Mouse (Mus musculus) liver, embryonic 15.5 days (tissue): ENCODE measurements at regions not wholly inside any gene's neighbourhood (a gene's known extent, or its start where the extent isn't known, plus 50 kb on each side); places are given as distances from the start of the nearest gene placed in this dataset.

Experiments used
- ATAC-seq: fragments of 200-750 bp; cut with Nextera tagmentation; 2 replicates; pipeline ENCODE4 v1.8.0; 2017; ENCODE audit warnings: moderate number of reproducible peaks, mild to moderate bottlenecking, moderate library complexity; ENCODE audit not compliant: insufficient read depth
- H3K27ac ChIP-seq: fragments of 300-500 bp; sonication (generic); replicated peaks from 2 replicates; pipeline ENCODE4 v1.5.1; 2015; ENCODE audit warnings: mild to moderate bottlenecking, inconsistent platforms
- H3K27me3 ChIP-seq: fragments of 300-500 bp; sonication (generic); 2 replicates; pipeline ENCODE4 v1.6.1; 2015; ENCODE audit warnings: mild to moderate bottlenecking, inconsistent platforms
- H3K36me3 ChIP-seq: fragments of 300-500 bp; sonication (generic); replicated peaks from 2 replicates; pipeline ENCODE4 v1.6.1; 2015; ENCODE audit warnings: moderate library complexity, mild to moderate bottlenecking, inconsistent platforms
- H3K4me1 ChIP-seq: fragments of 300-500 bp; sonication (generic); replicated peaks from 2 replicates; pipeline ENCODE4 v1.6.1; 2015; ENCODE audit warnings: inconsistent platforms
- H3K4me2 ChIP-seq: fragments of 300-500 bp; sonication (generic); 2 replicates; pipeline ENCODE4 v1.6.1; 2015; ENCODE audit warnings: moderate library complexity, mild to moderate bottlenecking, inconsistent platforms
- H3K4me3 ChIP-seq: fragments of 300-500 bp; sonication (generic); replicated peaks from 2 replicates; pipeline ENCODE4 v1.5.1; 2015; ENCODE audit warnings: mild to moderate bottlenecking, inconsistent platforms
- H3K9ac ChIP-seq: fragments of 300-500 bp; sonication (generic); 2 replicates; pipeline ENCODE4 v1.6.1; 2015; ENCODE audit warnings: moderate library complexity, mild to moderate bottlenecking, inconsistent platforms
- H3K9me3 ChIP-seq: fragments of 300-500 bp; sonication (generic); replicated peaks from 2 replicates; pipeline ENCODE4 v1.6.1; 2016; ENCODE audit warnings: inconsistent platforms
- WGBS: fragments of 180-500 bp; shearing (Covaris S2); methylation state at CpG from one replicate; pipeline ENCODE4 v1.1.7; 2015; ENCODE audit warnings: mixed read lengths; ENCODE audit not compliant: insufficient replicate concordance; 5-methylcytosine and 5-hydroxymethylcytosine counted together

GRCm38 (mm10) chr6:100140581-100141114 lies 146.6 kb downstream of the Rybp start:
- no peak overlapping the region for H3K4me2 ChIP-seq
- H3K4me3 ChIP-seq, result no peak overlapping the region
- WGBS, result 43% methylated on average over 6 of the region's 6 CpGs
- no peaks in the 10 kb centered on the region for H3K9me3 ChIP-seq
- no peaks in the 10 kb centered on the region for H3K36me3 ChIP-seq
- H3K9ac ChIP-seq, result no peak overlapping the region
- peaks cover 29% of the 10 kb centered on the region for H3K4me1 ChIP-seq
- no peak overlapping the region for H3K27ac ChIP-seq
- ATAC-seq, result no peak
- peaks cover 6% of the 10 kb centered on the region; the same call in 1 of the 2 replicates for H3K27me3 ChIP-seq

GRCm38 (mm10) chr6:100139809-100140208 lies 147.5 kb downstream of the Rybp start:
- no peak for ATAC-seq
- H3K9me3 ChIP-seq, result no peaks in the 10 kb centered on the region
- WGBS, result 50% methylated on average over 6 of the region's 6 CpGs
- H3K4me2 ChIP-seq, result no peak overlapping the region
- H3K4me3 ChIP-seq, result no peak overlapping the region
- H3K27ac ChIP-seq, result no peak overlapping the region
- no peak overlapping the region for H3K9ac ChIP-seq
- H3K36me3 ChIP-seq, result no peaks in the 10 kb centered on the region
- H3K4me1 ChIP-seq, result peaks cover 24% of the 10 kb centered on the region
- H3K27me3 ChIP-seq, result peaks cover 6% of the 10 kb centered on the region; the same call in 1 of the 2 replicates

GRCm38 (mm10) chr6:100138659-100139058 lies 148.6 kb downstream of the Rybp start:
- H3K9ac ChIP-seq, result no peak overlapping the region
- no peak overlapping the region for H3K27ac ChIP-seq
- 49% methylated on average over 2 of the region's 2 CpGs for WGBS
- ATAC-seq, result no peak
- H3K4me3 ChIP-seq, result no peak overlapping the region
- no peak overlapping the region for H3K4me2 ChIP-seq
- no peaks in the 10 kb centered on the region for H3K36me3 ChIP-seq
- peaks cover 12% of the 10 kb centered on the region for H3K4me1 ChIP-seq
- no peaks in the 10 kb centered on the region for H3K9me3 ChIP-seq
- H3K27me3 ChIP-seq, result peaks cover 6% of the 10 kb centered on the region; the same call in 1 of the 2 replicates

- 19% methylated on average over 2 of the region's 2 CpGs for WGBS
- no peak overlapping the region for H3K4me3 ChIP-seq
- H3K4me1 ChIP-seq, result no peaks in the 10 kb centered on the region
- H3K27ac ChIP-seq, result no peak overlapping the region
- H3K9ac ChIP-seq, result no peak overlapping the region
- H3K4me2 ChIP-seq, result no peak overlapping the region
- no peak for ATAC-seq
- no peaks in the 10 kb centered on the region for H3K9me3 ChIP-seq
- no peaks in the 10 kb centered on the region for H3K36me3 ChIP-seq
- peaks cover 12% of the 10 kb centered on the region; the same call in 1 of the 2 replicates for H3K27me3 ChIP-seq
Measured at GRCm38 (mm10) chr6:100135177-100135576, 152.1 kb downstream of the Rybp start.

- 72% methylated on average over 9 of the region's 9 CpGs for WGBS
- H3K4me3 ChIP-seq, result no peak overlapping the region
- H3K27me3 ChIP-seq, result peaks cover 12% of the 10 kb centered on the region; the same call in 1 of the 2 replicates
Measured at GRCm38 (mm10) chr6:100133970-100134369, 153.3 kb downstream of the Rybp start.

GRCm38 (mm10) chr6:100132916-100133600 lies 154.2 kb downstream of the Rybp start:
- no peak for ATAC-seq
- 32% methylated on average over 4 of the region's 4 CpGs for WGBS
- no peak overlapping the region for H3K4me3 ChIP-seq

More at GRCm38 (mm10) chr6:100133970-100134369, 153.3 kb downstream of the Rybp start:
- Histone ChIP-seq H3K9me3 (no peaks in the 10 kb centered on the region), H3K36me3 (no peaks in the 10 kb centered on the region), H3K4me2 (no peak overlapping the region), H3K4me1 (no peaks in the 10 kb centered on the region), H3K9ac (no peak overlapping the region), H3K27ac (no peak overlapping the region)
- no peak for ATAC-seq

GRCm38 (mm10) chr6:100127221-100128143 lies 159.8 kb downstream of the Rybp start:
- H3K4me3 ChIP-seq, result no peak overlapping the region
- 55% methylated on average over 15 of the region's 15 CpGs for WGBS
- peaks cover 5% of the 10 kb centered on the region; the same call in 1 of the 2 replicates for H3K27me3 ChIP-seq
- H3K9ac ChIP-seq, result no peak overlapping the region
- H3K27ac ChIP-seq, result no peak overlapping the region
- ATAC-seq, result no peak
- no peaks in the 10 kb centered on the region for H3K4me1 ChIP-seq
- H3K9me3 ChIP-seq, result no peaks in the 10 kb centered on the region
- no peak overlapping the region for H3K4me2 ChIP-seq
- H3K36me3 ChIP-seq, result no peaks in the 10 kb centered on the region

More at GRCm38 (mm10) chr6:100132916-100133600, 154.2 kb downstream of the Rybp start:
- no peak overlapping the region for H3K9ac ChIP-seq
- H3K4me1 ChIP-seq, result no peaks in the 10 kb centered on the region
- no peak overlapping the region for H3K27ac ChIP-seq
- H3K4me2 ChIP-seq, result no peak overlapping the region
- no peaks in the 10 kb centered on the region for H3K9me3 ChIP-seq
- H3K27me3 ChIP-seq, result peaks cover 12% of the 10 kb centered on the region; the same call in 1 of the 2 replicates
- H3K36me3 ChIP-seq, result no peaks in the 10 kb centered on the region

- Histone ChIP-seq H3K9me3 (no peaks in the 10 kb centered on the region), H3K4me3 (no peak overlapping the region), H3K4me2 (no peak overlapping the region), H3K9ac (no peak overlapping the region), H3K27me3 (peaks cover 5% of the 10 kb centered on the region; the same call in 1 of the 2 replicates), H3K36me3 (no peaks in the 10 kb centered on the region), H3K27ac (no peak overlapping the region), H3K4me1 (no peaks in the 10 kb centered on the region)
- ATAC-seq, result no peak
- WGBS, result 48% methylated on average over 8 of the region's 8 CpGs
Measured at GRCm38 (mm10) chr6:100126736-100127135, 160.5 kb downstream of the Rybp start.

- ATAC-seq, result no peak
- Histone ChIP-seq H3K27ac (no peak overlapping the region), H3K4me1 (no peaks in the 10 kb centered on the region), H3K4me2 (no peak overlapping the region), H3K27me3 (peaks cover 3% of the 10 kb centered on the region; the same call in 1 of the 2 replicates), H3K36me3 (no peaks in the 10 kb centered on the region), H3K9me3 (no peaks in the 10 kb centered on the region), H3K9ac (no peak overlapping the region), H3K4me3 (no peak overlapping the region)
- WGBS, result 56% methylated on average over 3 of the region's 3 CpGs
Measured at GRCm38 (mm10) chr6:100126326-100126725, 161.0 kb downstream of the Rybp start.

- WGBS, result 27% methylated on average over 6 of the region's 6 CpGs
- no peaks in the 10 kb centered on the region for H3K9me3 ChIP-seq
- H3K9ac ChIP-seq, result no peak overlapping the region
- no peak overlapping the region for H3K4me3 ChIP-seq
- 0 out of 2 replicates have a peak, but pooled peaks cover 3% of the 10 kb centered on the region for H3K27me3 ChIP-seq
- no peaks in the 10 kb centered on the region for H3K4me1 ChIP-seq
- H3K27ac ChIP-seq, result no peak overlapping the region
- no peaks in the 10 kb centered on the region for H3K36me3 ChIP-seq
- no peak for ATAC-seq
- H3K4me2 ChIP-seq, result no peak overlapping the region
Measured at GRCm38 (mm10) chr6:100121240-100121639, 166.0 kb downstream of the Rybp start.
